Mouse (Mus musculus): ENCODE measurements around the gene Erlec1. TPM values are rescaled to one million over a fixed set of nuclear protein-coding genes. Genes with fewer than 3 reads are reported as not detected.

The Erlec1 gene
- polyA plus RNA-seq, 1 experiment: 9.8 TPM

GRCm38 (mm10) chr11:30928079-30928478, 26.1 kb downstream of the Erlec1 start:
- TF ChIP-seq CTCF (IDR thresholded peaks at IDR 0.05; ENCODE audit: extremely low read depth, insufficient read depth, insufficient read length, insufficient replicate concordance) (no peak), POLR2A (IDR thresholded peaks at IDR 0.05; ENCODE audit: low read depth, low read length) (no peak)
- no peak for DNase-seq (ENCODE audit: low read depth in 1 of 2, low spot score in 2 of 2)
- H3K27me3 ChIP-seq (ENCODE audit: control insufficient read depth, insufficient read depth, low read length): no peaks in the 10 kb centered on the region
- H3K36me3 ChIP-seq (ENCODE audit: control insufficient read depth, insufficient read depth, low read length): peaks cover 8% of the 10 kb centered on the region
- no peak overlapping the region for H3K4me3 ChIP-seq (ENCODE audit: extremely low read depth, insufficient read depth, insufficient read length)
- no peaks in the 10 kb centered on the region for H3K4me1 ChIP-seq (ENCODE audit: control insufficient read depth, insufficient read depth, insufficient read length)
- no peak overlapping the region for H3K27ac ChIP-seq (ENCODE audit: insufficient read depth, low read length)

GRCm38 (mm10) chr11:30923283-30923682, 30.9 kb downstream of the Erlec1 start:
- Histone ChIP-seq H3K4me1 (ENCODE audit: control insufficient read depth, insufficient read depth, insufficient read length) (no peaks in the 10 kb centered on the region), H3K36me3 (ENCODE audit: control insufficient read depth, insufficient read depth, low read length) (peaks cover 6% of the 10 kb centered on the region), H3K4me3 (ENCODE audit: extremely low read depth, insufficient read depth, insufficient read length) (no peak overlapping the region), H3K27ac (ENCODE audit: insufficient read depth, low read length) (no peak overlapping the region), H3K27me3 (ENCODE audit: control insufficient read depth, insufficient read depth, low read length) (no peaks in the 10 kb centered on the region)
- no peak for DNase-seq (ENCODE audit: low read depth in 1 of 2, low spot score in 2 of 2)
- WGBS: 92% methylated on average over 3 of the region's 3 CpGs
- TF ChIP-seq POLR2A (IDR thresholded peaks at IDR 0.05; ENCODE audit: low read depth, low read length): no peak

- 90% methylated on average over 1 of the region's 1 CpGs for WGBS
- no peaks in the 10 kb centered on the region for H3K4me1 ChIP-seq (ENCODE audit: control insufficient read depth, insufficient read depth, insufficient read length)
- no peak overlapping the region for H3K27ac ChIP-seq (ENCODE audit: insufficient read depth, low read length)
- TF ChIP-seq POLR2A (IDR thresholded peaks at IDR 0.05; ENCODE audit: low read depth, low read length): no peak
- no peak for TF ChIP-seq CTCF (IDR thresholded peaks at IDR 0.05; ENCODE audit: extremely low read depth, insufficient read depth, insufficient read length, insufficient replicate concordance)
- DNase-seq (ENCODE audit: low read depth in 1 of 2, low spot score in 2 of 2): no peak
- H3K27me3 ChIP-seq (ENCODE audit: control insufficient read depth, insufficient read depth, low read length): no peaks in the 10 kb centered on the region
- 0 out of 2 replicates have a peak, but pooled peaks cover 1% of the 10 kb centered on the region for H3K36me3 ChIP-seq (ENCODE audit: control insufficient read depth, insufficient read depth, low read length)
- no peak overlapping the region for H3K4me3 ChIP-seq (ENCODE audit: extremely low read depth, insufficient read depth, insufficient read length)
Observed at GRCm38 (mm10) chr11:30920641-30921040, 33.5 kb downstream of the Erlec1 start.

GRCm38 (mm10) chr11:30912311-30912710, 41.8 kb downstream of the Erlec1 start:
- Histone ChIP-seq H3K27me3 (ENCODE audit: control insufficient read depth, insufficient read depth, low read length) (no peaks in the 10 kb centered on the region), H3K27ac (ENCODE audit: insufficient read depth, low read length) (no peak overlapping the region), H3K4me1 (ENCODE audit: control insufficient read depth, insufficient read depth, insufficient read length) (no peaks in the 10 kb centered on the region), H3K4me3 (ENCODE audit: extremely low read depth, insufficient read depth, insufficient read length) (no peak overlapping the region), H3K36me3 (ENCODE audit: control insufficient read depth, insufficient read depth, low read length) (no peaks in the 10 kb centered on the region)
- DNase-seq (ENCODE audit: low read depth in 1 of 2, low spot score in 2 of 2): no peak
- TF ChIP-seq POLR2A (IDR thresholded peaks at IDR 0.05; ENCODE audit: low read depth, low read length) (no peak), CTCF (IDR thresholded peaks at IDR 0.05; ENCODE audit: extremely low read depth, insufficient read depth, insufficient read length, insufficient replicate concordance) (no peak)
- 91% methylated on average over 3 of the region's 3 CpGs for WGBS

GRCm38 (mm10) chr11:30899312-30899711, 54.8 kb downstream of the Erlec1 start:
- no peak for TF ChIP-seq CTCF (IDR thresholded peaks at IDR 0.05; ENCODE audit: extremely low read depth, insufficient read depth, insufficient read length, insufficient replicate concordance)
- TF ChIP-seq POLR2A (IDR thresholded peaks at IDR 0.05; ENCODE audit: low read depth, low read length): no peak
- Histone ChIP-seq H3K27me3 (ENCODE audit: control insufficient read depth, insufficient read depth, low read length) (no peaks in the 10 kb centered on the region), H3K4me1 (ENCODE audit: control insufficient read depth, insufficient read depth, insufficient read length) (no peaks in the 10 kb centered on the region), H3K36me3 (ENCODE audit: control insufficient read depth, insufficient read depth, low read length) (no peaks in the 10 kb centered on the region), H3K4me3 (ENCODE audit: extremely low read depth, insufficient read depth, insufficient read length) (no peak overlapping the region), H3K27ac (ENCODE audit: insufficient read depth, low read length) (no peak overlapping the region)
- DNase-seq (ENCODE audit: low read depth in 1 of 2, low spot score in 2 of 2): no peak

- DNase-seq (ENCODE audit: low read depth in 1 of 2, low spot score in 2 of 2): no peak
- Histone ChIP-seq H3K27ac (ENCODE audit: insufficient read depth, low read length) (no peak overlapping the region), H3K4me1 (ENCODE audit: control insufficient read depth, insufficient read depth, insufficient read length) (no peaks in the 10 kb centered on the region), H3K36me3 (ENCODE audit: control insufficient read depth, insufficient read depth, low read length) (no peaks in the 10 kb centered on the region), H3K4me3 (ENCODE audit: extremely low read depth, insufficient read depth, insufficient read length) (no peak overlapping the region), H3K27me3 (ENCODE audit: control insufficient read depth, insufficient read depth, low read length) (no peaks in the 10 kb centered on the region)
- TF ChIP-seq POLR2A (IDR thresholded peaks at IDR 0.05; ENCODE audit: low read depth, low read length) (no peak), CTCF (IDR thresholded peaks at IDR 0.05; ENCODE audit: extremely low read depth, insufficient read depth, insufficient read length, insufficient replicate concordance) (no peak)
- WGBS: 100% methylated on average over 1 of the region's 1 CpGs
Observed at GRCm38 (mm10) chr11:30896201-30896600, 57.9 kb downstream of the Erlec1 start.

DNA sequence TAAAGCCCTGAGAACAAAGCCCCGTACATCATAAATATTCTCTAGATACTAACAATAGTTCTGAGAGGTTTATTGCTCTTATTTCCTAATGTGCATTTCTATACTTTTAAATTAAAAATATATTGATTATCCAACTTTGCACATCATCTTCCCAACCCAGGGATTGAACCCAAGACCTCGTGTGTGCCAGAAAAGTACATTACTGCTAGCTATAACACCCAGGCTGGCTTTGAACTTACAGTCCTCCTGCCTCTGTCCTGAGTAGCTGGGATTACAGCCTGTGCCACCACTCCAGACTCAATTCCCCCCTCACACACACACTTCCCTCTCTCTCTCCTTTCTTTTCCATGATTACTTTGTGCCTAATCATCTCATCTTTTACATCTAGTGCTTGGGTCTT, 66.0 kb downstream of the Erlec1 start:
- Histone ChIP-seq H3K27me3 (ENCODE audit: control insufficient read depth, insufficient read depth, low read length) (peaks cover 5% of the 10 kb centered on the region; the same call in 1 of the 2 replicates), H3K4me3 (ENCODE audit: extremely low read depth, insufficient read depth, insufficient read length) (no peak overlapping the region), H3K36me3 (ENCODE audit: control insufficient read depth, insufficient read depth, low read length) (no peaks in the 10 kb centered on the region), H3K4me1 (ENCODE audit: control insufficient read depth, insufficient read depth, insufficient read length) (no peaks in the 10 kb centered on the region), H3K27ac (ENCODE audit: insufficient read depth, low read length) (no peak overlapping the region)
- DNase-seq (ENCODE audit: low read depth in 1 of 2, low spot score in 2 of 2): no peak
- WGBS: 90% methylated on average over 2 of the region's 2 CpGs
- no peak for TF ChIP-seq POLR2A (IDR thresholded peaks at IDR 0.05; ENCODE audit: low read depth, low read length)
- no peak for TF ChIP-seq CTCF (IDR thresholded peaks at IDR 0.05; ENCODE audit: extremely low read depth, insufficient read depth, insufficient read length, insufficient replicate concordance)

All from spleen, adult 2 months (tissue).